ENCODE assay signal across 18 mouse cellular contexts in genomic region chr12:112821216-112821615, GRCm38 (mm10). TPM values are rescaled to one million over a fixed set of nuclear protein-coding genes. Genes with fewer than 3 reads are reported as not detected.
DNase-seq lines count a peak whose midpoint lies in the region; ATAC-seq and TF ChIP-seq lines count a peak whose summit lies in the region.
"Had no signal": no experiment of that assay in that cellular context is flagged by ENCODE, and none has a peak within 500 bp of the region (broad histone marks: within the 10 kb centered on the region; RNA-seq: fewer than 3 reads in every experiment).

No protein-coding gene starts in this region.

- H3K4me2 ChIP-seq in heart, postnatal 0 days (ENCODE audit: low read depth, low read length), result peak overlapping the region; percentile 24
- H3K4me2 ChIP-seq: embryonic facial prominence, embryonic 13.5 days; neural tube, embryonic 15.5 days had no signal

- peak; percentile 63 for ATAC-seq in heart, postnatal 0 days (ENCODE audit: insufficient read depth, low read depth)
- ATAC-seq: activated CD4-positive, CD25-positive, alpha-beta regulatory T cell, adult 4 months; Patski had no signal

- TF ChIP-seq CTCF in heart, postnatal 0 days (IDR thresholded peaks at IDR 0.05; ENCODE audit: low read depth), result no peak

- WGBS in heart, postnatal 0 days, result 24% methylated on average over 1 of the region's 1 CpGs

- intact Hi-C loops in heart, postnatal 25 days (cut with DNase I), result no loop called here
- intact Hi-C loops in left cerebral cortex, postnatal 36 days (cut with DNase I), result no loop called here

- H3K27ac ChIP-seq in heart, postnatal 0 days (ENCODE audit: low read depth), result peak overlapping the region; percentile 83
- H3K27ac ChIP-seq: embryonic facial prominence, embryonic 13.5 days; neural tube, embryonic 15.5 days had no signal

- no peak overlapping the region for H3K4me3 ChIP-seq in heart, postnatal 0 days (ENCODE audit: low read depth, low read length)
- H3K4me3 ChIP-seq: embryonic facial prominence, embryonic 13.5 days; gastrocnemius, adult 2 months; myocyte; neural tube, embryonic 15.5 days had no signal

- H3K27me3 ChIP-seq in heart, postnatal 0 days (ENCODE audit: control insufficient read depth, insufficient read depth, low read length), result no peaks in the 10 kb centered on the region
- H3K27me3 ChIP-seq: embryonic facial prominence, embryonic 13.5 days; neural tube, embryonic 15.5 days; Patski had no signal

- no peak overlapping the region for H3K9ac ChIP-seq in heart, postnatal 0 days (replicated peaks; ENCODE audit: low read depth, low read length)
- H3K9ac ChIP-seq: neural tube, embryonic 15.5 days had no signal

- DNase-seq in heart, adult 11 months, result peak; percentile 92
- no peak for DNase-seq in heart, postnatal 25 days (ENCODE audit: low spot score)
- peak; percentile 24 for DNase-seq in heart, postnatal 0 days (ENCODE audit: low spot score)
- DNase-seq in heart, adult 8-10 months (ENCODE audit: low spot score), result no peak
- peak; percentile 60 for DNase-seq in retina, postnatal 1 day
- DNase-seq in retina, embryonic 14.5 days (ENCODE audit: low spot score), result no peak
- DNase-seq in left cerebral cortex, postnatal 36 days (ENCODE audit: low spot score in 2 of 2), result no peak
- DNase-seq: cerebellum, adult 11-12 months; gastrocnemius, adult 2 months; midbrain, embryonic 14.5 days had no signal

- H3K4me1 ChIP-seq in heart, postnatal 0 days (ENCODE audit: control insufficient read depth, insufficient read depth), result peaks cover 35% of the 10 kb centered on the region

- no peaks in the 10 kb centered on the region for H3K9me3 ChIP-seq in heart, postnatal 0 days (replicated peaks; ENCODE audit: control insufficient read depth, low read length)
- H3K9me3 ChIP-seq: embryonic facial prominence, embryonic 13.5 days; neural tube, embryonic 15.5 days had no signal

- peaks cover 51% of the 10 kb centered on the region for H3K36me3 ChIP-seq in heart, postnatal 0 days (replicated peaks; ENCODE audit: control insufficient read depth, insufficient read depth, low read length)

- 0 out of 2 replicates have a peak, but pooled peaks have one; percentile 13 for TF ChIP-seq EP300 in heart, postnatal 0 days (IDR thresholded peaks at IDR 0.05; ENCODE audit: low read depth)

RNA-seq across cellular contexts. Expression of gene Cdca4, which starts 8.0 kb away (rescaled TPM):
- total RNA-seq in heart, postnatal 25 days (2021), result 1 to 10 TPM; 6.4 to 7.6 TPM
- total RNA-seq in heart, postnatal 0 days (2014; rRNA removed; ENCODE audit: low replicate concordance), result 27.7 and 32.2 TPM in 2 replicates
- 18.6 and 19.1 TPM in 2 replicates for polyA plus RNA-seq in heart, postnatal 0 days (2015; fragmentation: Nextera tagmentation; extraction: Ambion mirVana)
- 1 to 10 TPM; 5.6 to 6.5 (median 6.2) TPM for total RNA-seq in heart, adult 8-10 months (2022)
- total RNA-seq in left cerebral cortex, postnatal 36 days (2021), result 10 to 100 TPM in 1 of 2 experiments, 1 to 10 TPM in 1; 9.2 to 10.9 TPM

RNA-seq across cellular contexts. Expression of gene Clba1, which starts 12.5 kb away (rescaled TPM):
- total RNA-seq in heart, postnatal 25 days (2021), result 1 to 10 TPM; 1.5 to 1.9 TPM
- 7.1 and 9.4 TPM in 2 replicates for total RNA-seq in heart, postnatal 0 days (2014; rRNA removed; ENCODE audit: low replicate concordance)
- polyA plus RNA-seq in heart, postnatal 0 days (2015; fragmentation: Nextera tagmentation; extraction: Ambion mirVana), result 6.7 and 8.2 TPM in 2 replicates
- total RNA-seq in heart, adult 8-10 months (2022), result 1 to 10 TPM; 1.8 to 4.3 (median 2.4) TPM
- 10 to 100 TPM; 17.4 to 22.1 TPM for total RNA-seq in left cerebral cortex, postnatal 36 days (2021)

RNA-seq across cellular contexts. Expression of gene Ahnak2, which starts 18.8 kb away (rescaled TPM):
- total RNA-seq in heart, postnatal 25 days (2021), result 10 to 100 TPM; 15.3 to 16.5 TPM
- total RNA-seq in heart, postnatal 0 days (2014; rRNA removed; ENCODE audit: low replicate concordance), result 6.8 and 10.5 TPM in 2 replicates
- 2.3 and 2.4 TPM in 2 replicates for polyA plus RNA-seq in heart, postnatal 0 days (2015; fragmentation: Nextera tagmentation; extraction: Ambion mirVana)
- 10 to 100 TPM; 19.3 to 24.6 (median 20.6) TPM for total RNA-seq in heart, adult 8-10 months (2022)
- 1 to 10 TPM; 6.1 to 6.8 TPM for total RNA-seq in left cerebral cortex, postnatal 36 days (2021)
- total RNA-seq: granulocyte monocyte progenitor cell, adult 5-6 weeks had no signal
- polyA plus RNA-seq: activated CD4-positive, CD25-positive, alpha-beta regulatory T cell, adult 4 months had no signal

RNA-seq across cellular contexts. Expression of gene Gpr132, which starts 46.8 kb away (rescaled TPM):
- total RNA-seq in heart, postnatal 25 days (2021), result under 1 TPM in 1 of 2 experiments, not detected in 1; 0.23 TPM
- 0.38 TPM in 1 of 2 replicates, not detected in the other for total RNA-seq in heart, postnatal 0 days (2014; rRNA removed; ENCODE audit: low replicate concordance)
- polyA plus RNA-seq in heart, postnatal 0 days (2015; fragmentation: Nextera tagmentation; extraction: Ambion mirVana), result 0.04 TPM in 1 of 2 replicates, not detected in the other
- total RNA-seq in heart, adult 8-10 months (2022), result under 1 TPM; 0.25 to 0.52 (median 0.33) TPM
- not detected for total RNA-seq in left cerebral cortex, postnatal 36 days (2021)
- total RNA-seq: layer of hippocampus, postnatal 10 days; left cerebral cortex, postnatal 10 days had no signal
- polyA plus RNA-seq: embryonic facial prominence, embryonic 13.5 days; Patski had no signal

Comparison
In these comparisons a context has a peak if more than half of its experiments do, and no peak if none do; other contexts are left out.
1. DNase-seq: peak in heart, adult 11 months (single experiment), heart, postnatal 0 days (single experiment) and retina, postnatal 1 day (single experiment); none in heart, postnatal 25 days (single experiment), heart, adult 8-10 months (single experiment), retina, embryonic 14.5 days (single experiment) and left cerebral cortex, postnatal 36 days (0 of 2).